Mouse (Mus musculus) small intestine, adult 2 months (tissue): Measurements from ENCODE around the gene Gemin7.

Experiments
- CTCF ChIP-seq: fragments of 200-500 bp; IDR thresholded peaks from 2 replicates; pipeline ENCODE4 v1.5.1; 2012; ENCODE audit warnings: low read depth, mild to moderate bottlenecking, control low read depth, inconsistent platforms, low read length, moderate library complexity, mixed read lengths; ENCODE audit not compliant: insufficient replicate concordance, insufficient read length; ENCODE audit errors: extremely low read depth
- POLR2A ChIP-seq: fragments of 200-500 bp; IDR thresholded peaks from 2 replicates; pipeline ENCODE4 v1.6.1; 2012; ENCODE audit warnings: low read depth, mild to moderate bottlenecking, control low read depth, inconsistent platforms, low read length, moderate library complexity

DNA sequence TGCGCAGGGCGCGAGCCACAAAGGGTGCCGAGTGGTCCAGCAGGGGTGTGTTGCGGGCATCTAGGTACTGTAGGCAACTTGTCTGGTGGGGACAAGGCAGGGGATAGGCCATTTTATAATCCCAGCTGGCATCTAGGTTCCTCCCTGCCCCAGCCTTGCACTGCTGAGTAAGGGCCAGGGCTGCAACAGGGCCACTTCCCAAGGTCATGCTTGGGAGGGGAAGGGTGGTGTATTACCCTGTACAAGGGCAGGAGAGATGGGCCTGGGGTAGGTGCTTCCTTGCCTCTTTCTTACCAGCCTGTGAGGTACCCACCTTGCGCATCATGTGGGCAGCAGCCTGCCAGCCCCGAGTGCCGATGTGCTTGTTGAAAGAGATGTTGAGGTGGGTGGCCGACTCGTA is 42.7 kb downstream of the Gemin7 start:
- TF ChIP-seq CTCF (no peak), POLR2A (no peak)
